Mouse (Mus musculus) MEL (cell line): ENCODE measurements around the gene Rxra.

Experiments used
- CHD2 ChIP-seq: IDR thresholded peaks from 2 replicates; pipeline ENCODE4 v1.6.1; 2011; ENCODE audit warnings: low read length, improper control_type of control experiment
- GABPA ChIP-seq: IDR thresholded peaks from 2 replicates; pipeline ENCODE4 v1.6.1; 2012; ENCODE audit warnings: low read depth, mild to moderate bottlenecking, inconsistent platforms, low read length, improper control_type of control experiment, moderate library complexity
- POLR2A ChIP-seq, 2 experiments: IDR thresholded peaks; 2 replicates each; pipeline ENCODE4 v1.6.1; 2011 to 2012; ENCODE audit warnings: low read length in 2 of 2, mild to moderate bottlenecking in 2 of 2, control low read depth in 1 of 2, improper control_type of control experiment in 1 of 2, low read depth in 1 of 2, moderate library complexity in 1 of 2; ENCODE audit not compliant: control insufficient read depth in 1 of 2, insufficient read depth in 1 of 2, poor library complexity in 1 of 2

DNA sequence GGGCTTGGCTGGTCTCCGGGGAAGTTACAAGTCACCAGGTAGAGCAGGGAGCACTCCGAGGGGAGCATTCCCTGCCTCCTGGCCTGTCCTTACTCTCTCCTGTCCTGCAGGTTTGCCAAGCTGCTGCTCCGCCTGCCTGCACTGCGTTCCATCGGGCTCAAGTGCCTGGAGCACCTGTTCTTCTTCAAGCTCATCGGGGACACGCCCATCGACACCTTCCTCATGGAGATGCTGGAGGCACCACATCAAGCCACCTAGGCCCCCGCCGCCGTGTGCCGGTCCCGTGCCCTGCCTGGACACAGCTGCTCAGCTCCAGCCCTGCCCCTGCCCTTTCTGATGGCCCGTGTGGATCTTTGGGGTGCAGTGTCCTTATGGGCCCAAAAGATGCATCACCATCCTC is 83.2 kb downstream of the Rxra start:
- TF ChIP-seq POLR2A (IDR thresholded peaks at IDR 0.05; ENCODE audit: control insufficient read depth in 1 of 2, insufficient read depth in 1 of 2, low read depth in 1 of 2, low read length in 2 of 2, poor library complexity in 1 of 2) (no peak), CHD2 (no peak), GABPA (no peak)
